Mouse (Mus musculus): ENCODE data around the gene Rbm10. TPM values are rescaled to one million over a fixed set of nuclear protein-coding genes. Genes with fewer than 3 reads are reported as not detected.

The Rbm10 gene
- total RNA-seq (2021), result 10 to 100 TPM; 26.7 to 27.0 TPM
- long read RNA-seq, experiment 1, transcript Rbm10-203 (23 exons, 3,172 nt), result major isoform, 8 of 29 reads
- long read RNA-seq, experiment 1, partial matches to known transcripts, result 5 of 29 reads
- long read RNA-seq, experiment 1, other reads (novel, unspliced or antisense), result 13 of 29 reads
- long read RNA-seq, experiment 2, transcript Rbm10-203 (23 exons, 3,172 nt), result major isoform, 21 of 51 reads
- long read RNA-seq, experiment 2, partial matches to known transcripts, result 4 of 51 reads
- long read RNA-seq, experiment 2, other reads (novel, unspliced or antisense), result 22 of 51 reads

GRCm38 (mm10) chrX:20617176-20617902 lies at the start of gene Rbm10, which contains the start of gene Ndufb11:
Rbm10 (plus strand) TSS chrX:20617503.
Ndufb11 (minus strand) TSS chrX:20617619.
- peak; percentile 48 to 67 for DNase-seq (ENCODE audit: low spot score in 2 of 2)

GRCm38 (mm10) chrX:20571024-20571423 lies 46.3 kb upstream of the Rbm10 start:
- DNase-seq (ENCODE audit: low spot score in 2 of 2), result no peak

- no peak for DNase-seq (ENCODE audit: low spot score in 2 of 2)
Measured at GRCm38 (mm10) chrX:20572683-20573082, 44.6 kb upstream of the Rbm10 start.

GRCm38 (mm10) chrX:20573927-20574326 lies 43.4 kb upstream of the Rbm10 start:
- no peak for DNase-seq (ENCODE audit: low spot score in 2 of 2)

- no peak for DNase-seq (ENCODE audit: low spot score in 2 of 2)
Measured at GRCm38 (mm10) chrX:20587968-20588367, 29.3 kb upstream of the Rbm10 start.

- no peak for DNase-seq (ENCODE audit: low spot score in 2 of 2)
Measured at GRCm38 (mm10) chrX:20608500-20608899, 8.8 kb upstream of the Rbm10 start.

- no peak for DNase-seq (ENCODE audit: low spot score in 2 of 2)
Measured at GRCm38 (mm10) chrX:20616861-20617175, 485 bp upstream of the Rbm10 start.

- peak in 1 of 2 experiments; percentile 11 for DNase-seq (ENCODE audit: low spot score in 2 of 2)
Measured at GRCm38 (mm10) chrX:20617903-20618399, 648 bp downstream of the Rbm10 start.

GRCm38 (mm10) chrX:20638141-20638540 lies 20.8 kb downstream of the Rbm10 start:
- DNase-seq (ENCODE audit: low spot score in 2 of 2), result no peak

- no peak for DNase-seq (ENCODE audit: low spot score in 2 of 2)
Measured at GRCm38 (mm10) chrX:20644780-20645179, 27.5 kb downstream of the Rbm10 start.

GRCm38 (mm10) chrX:20657593-20657992 lies 40.3 kb downstream of the Rbm10 start:
- DNase-seq (ENCODE audit: low spot score in 2 of 2), result no peak

- DNase-seq (ENCODE audit: low spot score in 2 of 2), result peak; percentile 29 to 70
Measured at GRCm38 (mm10) chrX:20658026-20658652, 40.8 kb downstream of the Rbm10 start, which contains the start of gene Uba1. Uba1 (plus strand) TSS chrX:20658326.

GRCm38 (mm10) chrX:20658891-20659406 lies 41.6 kb downstream of the Rbm10 start:
- DNase-seq (ENCODE audit: low spot score in 2 of 2), result peak in 1 of 2 experiments; percentile 8

GRCm38 (mm10) chrX:20662317-20662715 lies 45.0 kb downstream of the Rbm10 start:
- DNase-seq (ENCODE audit: low spot score in 2 of 2), result no peak

- peak; percentile 56 to 78 for DNase-seq (ENCODE audit: low spot score in 2 of 2)
Measured at GRCm38 (mm10) chrX:20662716-20663443, 45.6 kb downstream of the Rbm10 start.

GRCm38 (mm10) chrX:20663444-20663790 lies 46.1 kb downstream of the Rbm10 start:
- no peak for DNase-seq (ENCODE audit: low spot score in 2 of 2)

GRCm38 (mm10) chrX:20687519-20688067 lies 70.3 kb downstream of the Rbm10 start, which contains the start of gene Cdk16:
Cdk16 (plus strand) TSS chrX:20687954.
- peak in 1 of 2 experiments; percentile 79 for DNase-seq (ENCODE audit: low spot score in 2 of 2)

GRCm38 (mm10) chrX:20688068-20688547 lies 70.8 kb downstream of the Rbm10 start:
- DNase-seq (ENCODE audit: low spot score in 2 of 2), result peak; percentile 57 to 79

GRCm38 (mm10) chrX:20688615-20689014 lies 71.3 kb downstream of the Rbm10 start:
- peak; percentile 21 to 66 for DNase-seq (ENCODE audit: low spot score in 2 of 2)

GRCm38 (mm10) chrX:20691566-20691965 lies 74.3 kb downstream of the Rbm10 start:
- no peak for DNase-seq (ENCODE audit: low spot score in 2 of 2)
